Mouse (Mus musculus) forebrain, embryonic 13.5 days (tissue): ENCODE measurements at regions not wholly inside any gene's neighbourhood (a gene's known extent, or its start where the extent isn't known, plus 50 kb on each side); places are given as distances from the start of the nearest gene placed in this dataset.

ENCODE experiments used
- ATAC-seq: fragments of 200-750 bp; cut with Nextera tagmentation; 2 replicates; pipeline ENCODE4 v1.8.0; 2017
- H3K27ac ChIP-seq: fragments of 300-500 bp; sonication (generic); 2 replicates; pipeline ENCODE4 v1.5.1; 2015; ENCODE audit warnings: inconsistent platforms, mild to moderate bottlenecking, moderate library complexity
- H3K27me3 ChIP-seq: fragments of 300-500 bp; sonication (generic); 2 replicates; pipeline ENCODE4 v1.6.1; 2015; ENCODE audit warnings: mild to moderate bottlenecking, inconsistent platforms
- H3K36me3 ChIP-seq: fragments of 300-500 bp; sonication (generic); 2 replicates; pipeline ENCODE4 v1.6.1; 2015; ENCODE audit warnings: mild to moderate bottlenecking, inconsistent platforms; ENCODE audit not compliant: poor library complexity, severe bottlenecking
- H3K4me1 ChIP-seq: fragments of 300-500 bp; sonication (generic); 2 replicates; pipeline ENCODE4 v1.6.1; 2015; ENCODE audit warnings: inconsistent platforms
- H3K4me2 ChIP-seq: fragments of 300-500 bp; sonication (generic); 2 replicates; pipeline ENCODE4 v1.6.1; 2015; ENCODE audit warnings: inconsistent platforms, mild to moderate bottlenecking, moderate library complexity
- H3K4me3 ChIP-seq: fragments of 300-500 bp; sonication (generic); 2 replicates; pipeline ENCODE4 v1.5.1; 2015; ENCODE audit warnings: mild to moderate bottlenecking, inconsistent platforms
- H3K9ac ChIP-seq: fragments of 300-500 bp; sonication (generic); 2 replicates; pipeline ENCODE4 v1.6.1; 2015; ENCODE audit warnings: mild to moderate bottlenecking, inconsistent platforms
- H3K9me3 ChIP-seq: fragments of 300-500 bp; sonication (generic); replicated peaks from 2 replicates; pipeline ENCODE4 v1.6.1; 2016; ENCODE audit warnings: inconsistent platforms
- WGBS: fragments of 180-500 bp; shearing (Covaris S2); methylation state at CpG from one replicate; pipeline ENCODE4 v1.1.7; 2015; 5-methylcytosine and 5-hydroxymethylcytosine counted together

GRCm38 (mm10) chr16:5535414-5535813 is 279.6 kb upstream of the Eef2kmt start:
- no peak for ATAC-seq
- Histone ChIP-seq H3K9me3 (no peaks in the 10 kb centered on the region), H3K27me3 (peaks cover 12% of the 10 kb centered on the region; the same call in 1 of the 2 replicates), H3K4me3 (no peak overlapping the region), H3K27ac (no peak overlapping the region), H3K4me2 (no peak overlapping the region), H3K9ac (no peak overlapping the region), H3K36me3 (no peaks in the 10 kb centered on the region), H3K4me1 (peaks cover 10% of the 10 kb centered on the region)
- WGBS, result 63% methylated on average over 8 of the region's 8 CpGs

- Histone ChIP-seq H3K9me3 (no peaks in the 10 kb centered on the region), H3K4me3 (no peak overlapping the region), H3K36me3 (no peaks in the 10 kb centered on the region), H3K4me1 (peaks cover 10% of the 10 kb centered on the region), H3K27me3 (peaks cover 12% of the 10 kb centered on the region; the same call in 1 of the 2 replicates), H3K9ac (no peak overlapping the region), H3K27ac (no peak overlapping the region), H3K4me2 (no peak overlapping the region)
- no peak for ATAC-seq
- 59% methylated on average over 5 of the region's 5 CpGs for WGBS
Measured at GRCm38 (mm10) chr16:5534862-5535261, 279.1 kb upstream of the Eef2kmt start.

GRCm38 (mm10) chr16:5534385-5534784 is 278.6 kb upstream of the Eef2kmt start:
- no peaks in the 10 kb centered on the region for H3K36me3 ChIP-seq
- no peak overlapping the region for H3K4me2 ChIP-seq
- no peak for ATAC-seq
- no peaks in the 10 kb centered on the region for H3K9me3 ChIP-seq
- peaks cover 10% of the 10 kb centered on the region for H3K4me1 ChIP-seq
- H3K9ac ChIP-seq, result no peak overlapping the region
- peaks cover 12% of the 10 kb centered on the region; the same call in 1 of the 2 replicates for H3K27me3 ChIP-seq
- no peak overlapping the region for H3K4me3 ChIP-seq
- H3K27ac ChIP-seq, result no peak overlapping the region
- WGBS, result 88% methylated on average over 3 of the region's 3 CpGs

- Histone ChIP-seq H3K36me3 (no peaks in the 10 kb centered on the region), H3K4me1 (peaks cover 10% of the 10 kb centered on the region), H3K9me3 (no peaks in the 10 kb centered on the region), H3K9ac (no peak overlapping the region), H3K27me3 (peaks cover 12% of the 10 kb centered on the region; the same call in 1 of the 2 replicates), H3K4me3 (no peak overlapping the region), H3K4me2 (no peak overlapping the region), H3K27ac (no peak overlapping the region)
- ATAC-seq, result no peak
- 84% methylated on average over 3 of the region's 3 CpGs for WGBS
Measured at GRCm38 (mm10) chr16:5532281-5532680, 276.5 kb upstream of the Eef2kmt start.

- no peak overlapping the region for H3K27ac ChIP-seq
- H3K27me3 ChIP-seq, result no peaks in the 10 kb centered on the region
- no peak overlapping the region for H3K4me2 ChIP-seq
- 92% methylated on average over 2 of the region's 2 CpGs for WGBS
- H3K36me3 ChIP-seq, result no peaks in the 10 kb centered on the region
- no peak for ATAC-seq
- H3K9ac ChIP-seq, result no peak overlapping the region
- H3K9me3 ChIP-seq, result no peaks in the 10 kb centered on the region
- H3K4me3 ChIP-seq, result no peak overlapping the region
- no peaks in the 10 kb centered on the region for H3K4me1 ChIP-seq
Measured at GRCm38 (mm10) chr16:5529823-5530222, 274.0 kb upstream of the Eef2kmt start.

- 62% methylated on average over 4 of the region's 4 CpGs for WGBS
- no peak for ATAC-seq
Measured at GRCm38 (mm10) chr16:5527936-5528335, 272.2 kb upstream of the Eef2kmt start.

GRCm38 (mm10) chr16:5524375-5524774 is 268.6 kb upstream of the Eef2kmt start:
- 88% methylated on average over 5 of the region's 5 CpGs for WGBS
- no peak overlapping the region for H3K27ac ChIP-seq
- ATAC-seq, result no peak

More at GRCm38 (mm10) chr16:5527936-5528335, 272.2 kb upstream of the Eef2kmt start:
- Histone ChIP-seq H3K36me3 (no peaks in the 10 kb centered on the region), H3K4me1 (no peaks in the 10 kb centered on the region), H3K4me2 (no peak overlapping the region), H3K27ac (no peak overlapping the region), H3K27me3 (no peaks in the 10 kb centered on the region), H3K4me3 (no peak overlapping the region), H3K9me3 (no peaks in the 10 kb centered on the region), H3K9ac (no peak overlapping the region)

GRCm38 (mm10) chr16:5523402-5524021 is 267.7 kb upstream of the Eef2kmt start:
- no peak overlapping the region for H3K27ac ChIP-seq
- 65% methylated on average over 7 of the region's 7 CpGs for WGBS

More at GRCm38 (mm10) chr16:5524375-5524774, 268.6 kb upstream of the Eef2kmt start:
- Histone ChIP-seq H3K9ac (no peak overlapping the region), H3K4me1 (no peaks in the 10 kb centered on the region), H3K9me3 (no peaks in the 10 kb centered on the region), H3K4me2 (no peak overlapping the region), H3K36me3 (no peaks in the 10 kb centered on the region), H3K27me3 (no peaks in the 10 kb centered on the region), H3K4me3 (no peak overlapping the region)

GRCm38 (mm10) chr16:5517746-5518145 is 262.0 kb upstream of the Eef2kmt start:
- Histone ChIP-seq H3K4me2 (no peak overlapping the region), H3K36me3 (no peaks in the 10 kb centered on the region), H3K4me1 (0 out of 2 replicates have a peak, but pooled peaks cover 4% of the 10 kb centered on the region), H3K9ac (no peak overlapping the region), H3K27ac (no peak overlapping the region), H3K27me3 (no peaks in the 10 kb centered on the region), H3K4me3 (no peak overlapping the region), H3K9me3 (no peaks in the 10 kb centered on the region)
- ATAC-seq, result no peak
- WGBS, result 75% methylated on average over 5 of the region's 5 CpGs

More at GRCm38 (mm10) chr16:5523402-5524021, 267.7 kb upstream of the Eef2kmt start:
- H3K4me3 ChIP-seq, result no peak overlapping the region
- no peaks in the 10 kb centered on the region for H3K9me3 ChIP-seq
- no peak overlapping the region for H3K4me2 ChIP-seq
- H3K4me1 ChIP-seq, result no peaks in the 10 kb centered on the region
- no peaks in the 10 kb centered on the region for H3K36me3 ChIP-seq
- no peak for ATAC-seq
- H3K27me3 ChIP-seq, result no peaks in the 10 kb centered on the region
- no peak overlapping the region for H3K9ac ChIP-seq

- Histone ChIP-seq H3K27ac (no peak overlapping the region), H3K4me3 (no peak overlapping the region), H3K4me2 (no peak overlapping the region), H3K9me3 (no peaks in the 10 kb centered on the region), H3K36me3 (no peaks in the 10 kb centered on the region), H3K9ac (no peak overlapping the region), H3K27me3 (no peaks in the 10 kb centered on the region), H3K4me1 (0 out of 2 replicates have a peak, but pooled peaks cover 4% of the 10 kb centered on the region)
- 87% methylated on average over 5 of the region's 5 CpGs for WGBS
- no peak for ATAC-seq
Measured at GRCm38 (mm10) chr16:5515867-5516266, 260.1 kb upstream of the Eef2kmt start.

GRCm38 (mm10) chr16:5507261-5507660 is 251.5 kb upstream of the Eef2kmt start:
- 66% methylated on average over 8 of the region's 8 CpGs for WGBS
- Histone ChIP-seq H3K27me3 (no peaks in the 10 kb centered on the region), H3K4me2 (no peak overlapping the region), H3K9me3 (no peaks in the 10 kb centered on the region), H3K36me3 (no peaks in the 10 kb centered on the region), H3K9ac (no peak overlapping the region), H3K27ac (no peak overlapping the region), H3K4me3 (no peak overlapping the region), H3K4me1 (no peaks in the 10 kb centered on the region)
- no peak for ATAC-seq

GRCm38 (mm10) chr16:5501961-5502360 is 246.2 kb upstream of the Eef2kmt start:
- Histone ChIP-seq H3K9ac (no peak overlapping the region), H3K36me3 (no peaks in the 10 kb centered on the region), H3K4me1 (no peaks in the 10 kb centered on the region), H3K4me2 (no peak overlapping the region), H3K4me3 (no peak overlapping the region), H3K27ac (no peak overlapping the region), H3K9me3 (no peaks in the 10 kb centered on the region), H3K27me3 (no peaks in the 10 kb centered on the region)
- 88% methylated on average over 7 of the region's 7 CpGs for WGBS
- no peak for ATAC-seq
